Mouse (Mus musculus) thymus, adult 2 months (tissue): ENCODE data around the gene Ahcyl2.

Experiments used
- CTCF ChIP-seq: fragments of 200-500 bp; IDR thresholded peaks from 2 replicates; pipeline ENCODE4 v1.5.1; 2012; ENCODE audit warnings: mild to moderate bottlenecking, control low read depth, low read length, moderate library complexity, borderline replicate concordance; ENCODE audit not compliant: control insufficient read depth, poor library complexity, insufficient read depth; ENCODE audit errors: extremely low read depth
- POLR2A ChIP-seq: fragments of 200-500 bp; IDR thresholded peaks from 2 replicates; pipeline ENCODE4 v1.6.1; 2012; ENCODE audit warnings: mild to moderate bottlenecking, low read length, control low read depth, moderate library complexity; ENCODE audit not compliant: control insufficient read depth, poor library complexity, insufficient read depth; ENCODE audit errors: extremely low read depth

DNA sequence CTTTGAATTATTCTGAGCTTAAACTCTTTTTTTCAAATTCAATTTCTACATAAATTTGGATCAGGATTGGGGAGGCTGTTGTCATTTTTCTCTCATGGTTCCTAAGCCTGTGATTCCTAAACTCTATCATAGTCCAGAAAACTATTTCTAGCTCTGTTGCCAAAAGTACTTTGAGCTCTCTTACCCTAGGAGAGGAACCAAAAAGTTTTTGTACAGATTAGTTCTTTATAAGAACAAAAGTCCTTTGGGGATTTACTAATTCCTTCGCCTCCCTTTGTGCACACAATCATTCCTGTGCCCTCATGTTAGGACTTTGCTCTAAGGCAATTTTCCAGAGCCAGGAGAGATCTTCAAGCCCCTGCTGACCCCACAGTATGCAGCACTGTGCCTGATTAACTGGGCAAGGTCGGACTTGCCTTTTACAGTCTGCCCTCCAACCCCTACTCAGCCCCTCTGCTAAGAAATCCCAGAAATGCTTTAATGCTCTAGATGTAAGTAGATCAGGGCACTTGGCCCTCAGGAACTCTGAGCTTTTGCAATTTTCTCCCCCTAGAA, 100.6 kb downstream of the Ahcyl2 start:
- TF ChIP-seq CTCF: no peak
- no peak for TF ChIP-seq POLR2A
